Mouse (Mus musculus): ENCODE measurements around the gene Gm17455. TPM values are rescaled to one million over a fixed set of nuclear protein-coding genes. Genes with fewer than 3 reads are reported as not detected.

The Gm17455 gene
- polyA plus RNA-seq (2012; rRNA removed) = 0.47 and 0.66 TPM in 2 replicates

DNA sequence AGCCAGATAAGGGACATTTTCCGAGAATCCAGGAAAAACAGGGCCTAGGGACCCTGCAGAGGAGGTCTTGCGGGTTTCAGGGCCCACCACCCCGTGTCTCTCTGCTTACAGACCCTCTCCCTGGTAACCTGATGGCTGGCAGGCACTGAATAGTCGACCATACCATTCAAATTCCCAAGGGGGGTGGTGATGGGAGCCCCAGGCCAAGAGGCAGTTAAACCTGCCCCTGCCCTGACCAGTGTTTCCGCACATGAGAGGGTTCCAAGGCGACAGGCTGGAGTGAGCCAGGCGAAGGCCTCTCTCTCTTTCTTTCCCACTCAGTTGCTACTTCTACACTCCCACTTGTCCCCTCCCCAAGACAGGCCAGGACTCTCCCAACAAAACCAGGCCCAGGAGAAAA lies at the start of gene Gm17455:
Gm17455 (plus strand) TSS at position 278 of the 400 bp plus-strand sequence.
- DNase-seq (ENCODE audit: low spot score) = no peak

DNA sequence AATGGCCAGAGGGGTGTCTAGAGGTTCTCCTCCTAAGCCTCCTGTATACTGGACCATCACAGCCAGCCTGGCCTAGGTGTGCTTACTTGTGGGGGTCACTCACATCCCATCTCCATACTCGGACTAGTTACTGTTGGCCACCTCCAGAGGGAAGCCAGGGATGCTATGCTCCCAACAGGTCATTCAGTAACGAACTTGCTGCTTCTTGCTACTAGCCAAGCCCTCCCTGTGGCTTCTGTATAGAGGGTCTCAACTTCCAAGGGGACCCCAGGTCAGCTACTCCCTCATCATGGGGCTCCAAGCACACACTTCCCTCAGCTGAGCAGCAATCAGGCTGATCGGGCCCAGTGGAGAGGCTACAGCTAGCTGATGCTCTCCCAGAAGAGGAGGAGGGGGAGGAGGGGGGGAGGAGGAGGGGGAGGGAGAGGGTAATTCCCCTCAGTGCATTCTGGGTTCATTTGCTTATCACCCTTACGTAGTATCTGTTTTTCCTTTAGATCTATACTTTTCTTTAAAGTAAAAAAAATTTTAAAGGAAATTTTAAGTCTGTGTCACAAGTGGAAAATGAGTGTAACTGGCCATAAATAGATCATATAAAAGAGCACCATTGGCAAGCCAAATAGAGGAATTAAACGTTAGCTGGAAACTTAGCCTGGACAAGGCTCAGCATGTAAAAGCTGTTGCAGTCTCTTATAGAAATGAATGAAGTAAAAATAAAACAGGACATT lies 49.3 kb upstream of the Gm17455 start:
- DNase-seq (ENCODE audit: low spot score) = no peak

DNA sequence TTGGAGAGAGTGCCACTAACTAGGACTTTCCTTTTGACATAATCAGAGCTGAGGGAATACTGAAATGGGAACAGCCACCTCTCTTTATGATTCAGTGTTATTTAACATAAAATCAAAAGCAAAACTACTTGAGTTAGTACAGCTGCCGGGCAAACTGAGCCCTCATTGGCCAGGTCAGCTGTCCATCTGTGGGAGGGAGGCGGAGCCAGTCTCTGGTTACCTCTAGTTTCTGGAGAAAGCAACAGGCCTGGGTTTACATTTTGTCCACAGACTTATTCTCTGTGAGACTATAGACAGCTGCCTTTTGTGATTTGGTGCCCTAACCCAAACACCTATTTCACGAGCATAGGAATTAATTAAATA lies 48.7 kb upstream of the Gm17455 start:
- DNase-seq (ENCODE audit: low spot score) = peak; percentile 89

DNA sequence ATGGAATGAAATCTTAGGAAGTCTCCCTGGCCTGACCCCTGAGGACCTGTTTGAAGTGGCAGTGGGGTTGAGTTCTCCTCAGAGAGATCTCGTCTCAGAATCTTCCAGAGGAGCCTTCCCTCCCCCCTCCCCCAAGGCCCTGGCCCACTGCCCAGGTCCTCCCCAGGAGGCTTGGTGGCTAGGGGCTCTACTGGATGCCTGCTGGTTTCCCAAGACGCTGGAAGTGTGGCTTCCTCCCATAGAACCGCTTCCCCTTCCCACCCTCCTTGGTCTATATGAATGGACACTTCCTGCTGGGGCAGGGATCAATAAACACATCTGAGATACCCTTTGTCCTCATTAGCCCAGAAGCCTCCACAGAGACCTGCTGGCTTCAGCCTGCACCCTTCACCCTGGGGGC lies 48.3 kb upstream of the Gm17455 start:
- DNase-seq (ENCODE audit: low spot score) = no peak

DNA sequence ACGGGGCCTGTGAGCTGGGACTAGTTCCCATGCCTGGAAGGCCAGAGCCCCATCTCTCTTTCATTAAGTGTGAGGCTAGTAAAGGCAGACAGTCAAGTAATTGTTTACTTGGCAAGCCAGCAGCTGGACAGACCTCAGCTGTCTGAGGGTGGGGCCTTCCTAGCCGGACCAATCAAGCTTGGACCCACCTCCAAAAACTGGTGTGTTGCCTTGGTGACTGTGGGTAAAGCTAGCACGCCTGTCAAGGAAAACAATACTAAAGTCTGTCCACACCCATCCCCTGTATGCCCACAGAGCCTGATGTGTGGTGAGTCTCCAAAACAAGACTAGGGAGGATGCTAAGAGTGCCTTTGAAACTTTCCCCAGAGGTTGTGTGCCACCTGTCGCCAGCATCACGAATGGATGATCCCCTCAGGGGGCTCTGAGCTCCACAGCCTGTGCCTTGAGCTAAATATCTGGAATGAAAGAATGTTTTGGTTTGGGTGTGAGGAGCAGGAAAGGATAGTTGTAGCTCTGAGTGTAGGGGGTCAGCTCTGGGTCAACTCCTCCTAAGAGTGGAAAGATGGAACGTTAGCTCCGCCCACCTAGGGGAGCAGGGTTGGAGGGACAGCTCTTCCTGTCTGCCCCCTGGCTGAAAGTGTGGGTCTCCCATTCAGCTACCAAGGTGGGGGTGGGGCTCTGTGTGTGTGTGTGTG lies 47.6 kb upstream of the Gm17455 start:
- no peak for DNase-seq (ENCODE audit: low spot score)

DNA sequence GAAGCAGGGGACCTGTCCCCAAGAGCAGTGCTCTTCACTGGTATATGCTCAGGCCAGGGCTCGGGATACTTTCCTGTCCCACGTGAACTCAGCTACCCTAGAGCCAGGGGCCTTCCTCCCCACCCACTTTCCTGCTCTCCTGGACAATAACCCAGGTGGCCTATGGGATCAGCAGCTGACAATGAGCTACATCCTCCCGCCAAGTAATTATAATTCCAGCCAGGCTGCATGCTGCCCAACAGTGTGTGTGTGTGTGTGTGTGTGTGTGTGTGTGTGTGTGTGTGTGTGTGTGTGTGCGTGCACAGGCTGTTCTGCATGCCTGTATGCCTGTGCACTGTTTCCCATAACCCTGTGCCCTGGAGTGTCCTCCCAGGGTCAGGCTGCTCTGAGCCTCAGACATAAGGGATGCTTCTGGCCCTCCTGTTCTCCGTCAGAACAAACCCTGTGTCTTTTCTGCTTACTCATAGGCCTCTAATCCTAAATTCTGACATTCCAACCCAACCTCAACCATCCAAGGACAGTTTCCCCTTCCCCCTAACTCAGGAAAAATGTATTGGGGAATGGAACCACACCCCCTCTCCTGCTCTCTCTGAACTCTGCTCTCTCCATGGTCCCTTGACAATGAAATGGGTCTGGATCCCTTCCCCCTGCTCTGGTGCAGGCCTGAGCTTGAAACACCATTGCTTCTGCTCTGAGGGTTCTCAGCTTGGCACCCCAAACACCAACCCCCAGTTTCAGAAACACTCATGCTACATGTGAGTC lies 46.1 kb upstream of the Gm17455 start:
- no peak for DNase-seq (ENCODE audit: low spot score)

DNA sequence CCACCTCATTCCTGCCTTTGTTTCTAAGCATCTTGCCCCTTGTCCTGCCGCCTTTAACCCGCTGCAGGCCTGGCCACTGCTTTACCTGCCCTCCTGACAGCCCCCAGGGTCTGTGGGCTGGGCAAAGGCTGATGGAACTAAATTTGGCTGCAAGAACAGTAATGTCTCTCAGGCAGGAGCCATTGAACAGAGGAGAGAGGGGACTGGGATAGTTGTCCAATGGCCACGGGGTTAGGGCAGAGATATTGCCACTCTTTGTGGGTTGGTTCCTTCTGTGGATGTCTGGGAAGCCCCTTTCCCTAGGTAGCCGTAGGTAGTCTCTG lies 45.6 kb upstream of the Gm17455 start:
- DNase-seq (ENCODE audit: low spot score) = no peak

DNA sequence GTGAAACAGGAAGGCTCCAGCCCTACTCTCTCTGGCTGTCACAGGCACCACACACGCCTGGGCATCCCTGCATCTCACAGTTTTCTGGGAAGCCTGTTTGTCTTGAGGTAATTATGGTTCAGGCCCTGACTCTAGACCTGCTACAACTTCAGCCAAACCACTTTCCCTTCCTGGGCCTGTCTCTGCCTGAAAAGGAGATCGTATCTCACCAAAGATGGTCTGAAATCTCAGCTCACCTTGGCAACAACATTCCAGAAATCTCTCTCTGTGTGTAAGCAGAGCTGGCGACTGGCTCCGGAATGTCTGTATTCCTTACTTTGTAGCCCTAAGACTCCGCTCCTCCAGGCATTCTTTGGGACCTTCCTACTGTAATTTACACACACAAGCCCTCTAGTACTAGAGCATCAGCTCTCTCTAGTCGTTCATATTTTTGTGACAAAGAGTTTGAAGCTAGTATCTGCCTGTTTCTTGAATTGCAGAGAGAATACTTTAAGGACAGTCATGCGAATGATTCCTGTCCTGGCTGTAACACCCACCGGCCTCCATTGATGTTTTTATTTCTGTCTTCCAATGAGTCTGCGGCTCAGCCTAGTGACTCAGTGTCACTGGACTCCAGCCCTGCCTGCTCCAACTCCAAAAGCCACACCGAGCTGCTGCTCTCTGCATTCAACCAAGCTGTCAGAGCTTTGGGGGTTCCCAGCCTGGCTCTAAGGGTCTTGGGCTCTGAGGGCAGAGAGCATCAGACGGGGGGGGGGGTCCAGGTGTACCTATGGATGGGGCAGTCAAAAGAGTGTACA lies 44.4 kb upstream of the Gm17455 start:
- DNase-seq (ENCODE audit: low spot score) = no peak

DNA sequence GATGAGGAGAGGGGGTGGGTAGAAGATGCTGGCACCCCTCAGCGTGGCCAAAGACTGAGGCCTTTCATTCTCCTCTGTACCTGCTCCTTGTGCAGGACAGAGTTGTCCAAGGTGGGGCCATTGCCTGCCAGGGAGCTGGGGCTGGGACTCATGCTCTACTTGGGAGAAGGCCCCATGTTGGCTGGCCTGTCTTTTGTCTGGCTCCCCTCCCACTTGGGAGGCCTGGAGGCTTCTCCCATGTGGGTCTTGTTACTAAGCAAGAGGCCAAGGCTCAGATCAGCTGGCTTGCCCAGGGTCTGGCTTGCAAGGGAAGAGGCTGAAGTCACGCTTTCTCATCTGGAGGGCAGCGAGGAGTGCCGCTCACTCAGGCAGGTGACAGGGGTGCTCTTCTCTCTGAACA lies 42.1 kb upstream of the Gm17455 start:
- DNase-seq (ENCODE audit: low spot score) = no peak

DNA sequence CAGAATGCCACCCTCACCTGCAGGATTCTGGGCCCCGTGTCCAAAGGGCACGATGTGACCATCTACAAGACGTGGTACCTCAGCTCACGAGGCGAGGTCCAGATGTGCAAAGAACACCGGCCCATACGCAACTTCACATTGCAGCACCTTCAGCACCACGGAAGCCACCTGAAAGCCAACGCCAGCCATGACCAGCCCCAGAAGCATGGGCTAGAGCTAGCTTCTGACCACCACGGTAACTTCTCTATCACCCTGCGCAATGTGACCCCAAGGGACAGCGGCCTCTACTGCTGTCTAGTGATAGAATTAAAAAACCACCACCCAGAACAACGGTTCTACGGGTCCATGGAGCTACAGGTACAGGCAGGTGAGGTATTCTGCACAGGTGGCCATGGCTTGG lies 41.6 kb upstream of the Gm17455 start:
- DNase-seq (ENCODE audit: low spot score) = no peak

DNA sequence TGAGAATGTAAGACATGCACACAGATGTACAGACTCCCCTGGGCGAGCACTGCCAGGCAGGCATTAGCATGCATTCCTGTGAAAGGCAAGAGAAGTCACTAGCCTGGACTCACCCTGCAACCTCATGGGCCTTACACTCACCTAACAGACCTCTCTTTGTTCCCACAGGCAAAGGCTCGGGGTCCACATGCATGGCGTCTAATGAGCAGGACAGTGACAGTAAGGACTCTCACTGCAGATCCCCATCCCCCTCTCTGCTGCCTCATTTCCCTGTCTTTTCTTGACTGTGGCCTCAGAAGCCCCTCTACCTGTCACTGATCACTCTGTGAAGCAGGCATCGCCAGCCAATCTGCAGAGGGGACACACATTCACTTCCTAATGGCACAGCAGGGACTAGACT lies 40.8 kb upstream of the Gm17455 start:
- no peak for DNase-seq (ENCODE audit: low spot score)

DNA sequence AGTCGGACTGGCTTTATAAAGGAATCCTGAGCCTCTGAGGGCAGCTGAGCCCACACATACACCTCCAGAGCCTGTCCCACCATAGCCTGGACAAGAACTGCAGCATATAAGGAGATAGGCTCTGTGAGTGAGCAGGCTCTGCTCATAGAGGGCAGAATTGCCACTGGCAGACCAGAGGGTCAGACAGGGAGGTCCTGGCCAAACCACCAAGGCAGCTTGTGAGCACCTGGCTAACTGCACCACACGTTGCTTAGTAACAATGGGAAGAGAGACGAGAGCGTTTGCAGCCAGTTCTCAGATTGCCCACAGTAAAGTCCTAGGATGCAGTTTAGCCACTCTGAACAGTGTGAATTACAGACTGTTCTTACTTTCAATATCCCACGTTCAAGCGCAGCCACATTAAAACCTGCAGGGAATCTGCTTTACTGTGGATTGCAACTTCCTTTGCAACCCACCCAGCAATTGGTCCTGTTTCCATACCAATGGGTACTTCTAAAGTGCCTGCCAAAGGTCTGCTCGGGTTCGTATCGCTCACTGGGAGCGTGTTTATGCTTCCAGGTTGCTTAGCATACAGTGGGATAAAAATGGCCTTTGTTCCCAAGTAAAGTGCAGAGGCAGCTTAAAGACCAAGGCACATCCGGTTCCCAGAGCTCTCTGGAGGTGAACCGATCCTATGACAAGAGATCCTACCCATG lies 37.8 kb upstream of the Gm17455 start:
- no peak for DNase-seq (ENCODE audit: low spot score)

DNA sequence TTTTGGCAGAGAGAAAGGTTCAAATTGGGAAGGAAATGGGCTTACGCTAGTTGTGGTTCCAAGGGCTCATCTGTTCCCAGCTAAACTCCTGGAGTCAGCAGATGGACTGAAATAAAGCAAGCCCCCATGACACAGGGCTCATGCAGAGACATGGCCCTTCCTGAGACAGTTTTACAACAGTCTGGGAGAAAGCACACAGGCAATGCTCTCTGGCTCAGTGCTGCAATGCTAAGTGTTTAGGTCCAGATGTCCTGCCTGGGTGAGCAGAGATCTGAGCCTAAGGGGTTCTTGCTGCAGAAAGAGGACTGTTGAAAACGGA lies 37.3 kb upstream of the Gm17455 start:
- no peak for DNase-seq (ENCODE audit: low spot score)

DNA sequence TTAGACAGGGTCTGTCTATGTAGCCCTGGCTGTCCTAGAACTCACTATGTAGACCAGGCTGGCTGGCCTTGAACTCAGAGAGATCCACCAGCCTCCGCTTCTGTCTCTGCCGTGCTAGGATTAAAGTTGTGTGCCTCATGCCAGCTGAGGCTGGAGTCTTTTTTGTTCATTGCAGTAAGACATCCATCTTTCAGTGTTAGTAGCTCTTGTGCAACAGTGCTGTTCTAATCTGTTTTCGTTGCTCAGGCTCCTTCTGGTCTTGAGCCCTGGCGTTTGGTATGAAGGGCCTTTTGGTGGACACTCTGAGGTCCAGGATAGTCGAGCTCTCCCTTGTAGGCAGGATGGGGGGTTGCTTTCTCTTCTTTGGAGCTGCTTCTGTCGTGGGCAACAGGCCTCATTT lies 36.1 kb upstream of the Gm17455 start:
- DNase-seq (ENCODE audit: low spot score) = no peak

DNA sequence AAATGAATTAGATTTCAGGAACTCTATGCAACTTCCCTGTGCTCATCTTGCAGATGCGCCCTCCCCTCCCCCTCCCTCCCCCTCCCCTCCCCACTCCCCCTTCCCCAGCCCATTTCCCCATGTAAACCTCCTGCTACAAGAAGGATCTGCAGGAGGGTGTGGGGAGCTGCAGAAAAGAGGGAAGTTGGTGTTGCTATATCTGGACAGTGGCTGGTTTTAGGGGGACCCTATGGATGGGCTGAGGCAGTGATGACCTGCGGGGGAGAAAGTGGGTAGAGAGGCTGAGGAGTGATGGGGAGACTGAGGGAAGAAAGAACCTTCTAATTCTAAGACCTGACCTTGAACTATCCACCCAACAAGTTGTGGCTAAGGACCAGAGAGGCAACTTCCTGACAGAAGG lies 32.4 kb upstream of the Gm17455 start:
- DNase-seq (ENCODE audit: low spot score) = no peak

DNA sequence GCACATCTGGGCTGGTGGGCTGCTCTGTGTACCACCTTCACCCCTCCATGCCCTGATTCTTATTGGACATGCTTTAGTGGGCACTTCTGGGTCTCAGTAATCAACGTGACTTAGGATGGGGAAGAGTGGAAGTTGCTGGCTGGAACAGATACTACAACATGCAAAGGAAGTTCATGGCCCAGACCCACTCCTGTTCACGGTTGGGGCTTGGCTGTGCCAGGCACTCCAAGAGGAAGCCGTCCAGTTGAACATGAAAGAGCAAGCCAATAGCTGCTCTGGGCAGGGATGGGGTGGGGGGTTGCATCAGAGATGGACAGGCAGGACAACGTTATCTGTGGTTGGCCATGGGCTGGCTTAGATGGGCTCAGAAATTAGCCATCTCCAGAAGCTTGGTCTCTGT lies 31.6 kb upstream of the Gm17455 start:
- no peak for DNase-seq (ENCODE audit: low spot score)

DNA sequence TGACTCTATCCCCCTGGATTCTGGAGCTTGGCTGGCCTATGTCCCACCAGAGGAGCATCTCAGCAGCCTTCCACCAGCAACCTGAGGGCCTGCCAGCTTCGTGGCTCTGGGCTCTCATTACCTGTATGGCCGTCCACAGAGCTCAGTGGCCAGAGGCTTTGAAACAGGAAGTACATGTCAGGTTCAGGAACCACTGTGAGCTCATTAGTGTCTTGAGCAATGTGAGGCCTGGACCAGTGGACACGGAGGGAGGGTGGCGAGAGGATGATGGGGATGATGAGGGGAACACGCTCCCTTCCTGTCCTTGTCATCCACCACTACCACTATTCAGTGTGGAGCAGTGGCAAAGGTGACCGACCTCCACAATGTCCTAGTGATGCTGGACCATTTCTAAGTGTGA lies 30.1 kb upstream of the Gm17455 start:
- DNase-seq (ENCODE audit: low spot score) = no peak

DNA sequence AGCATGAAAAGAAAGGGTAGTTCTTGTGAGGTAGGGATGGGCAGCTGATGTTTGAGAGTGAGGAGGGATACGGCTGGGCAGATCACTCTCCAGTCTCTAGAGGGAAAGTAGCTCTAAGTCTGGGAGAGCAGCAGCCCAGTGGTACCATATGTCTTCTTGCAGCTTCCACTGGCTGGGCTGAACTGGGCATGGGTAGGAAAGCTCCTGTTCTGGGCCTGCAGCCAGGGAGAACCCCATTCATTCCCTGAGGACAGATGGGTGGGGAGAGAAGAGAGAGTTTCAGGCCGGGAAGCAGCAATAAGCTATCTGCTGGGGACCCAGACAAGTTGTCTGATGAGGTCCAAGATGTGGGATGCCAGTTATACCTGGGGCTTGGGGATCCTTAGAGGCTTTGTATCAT lies 29.4 kb upstream of the Gm17455 start:
- no peak for DNase-seq (ENCODE audit: low spot score)

DNA sequence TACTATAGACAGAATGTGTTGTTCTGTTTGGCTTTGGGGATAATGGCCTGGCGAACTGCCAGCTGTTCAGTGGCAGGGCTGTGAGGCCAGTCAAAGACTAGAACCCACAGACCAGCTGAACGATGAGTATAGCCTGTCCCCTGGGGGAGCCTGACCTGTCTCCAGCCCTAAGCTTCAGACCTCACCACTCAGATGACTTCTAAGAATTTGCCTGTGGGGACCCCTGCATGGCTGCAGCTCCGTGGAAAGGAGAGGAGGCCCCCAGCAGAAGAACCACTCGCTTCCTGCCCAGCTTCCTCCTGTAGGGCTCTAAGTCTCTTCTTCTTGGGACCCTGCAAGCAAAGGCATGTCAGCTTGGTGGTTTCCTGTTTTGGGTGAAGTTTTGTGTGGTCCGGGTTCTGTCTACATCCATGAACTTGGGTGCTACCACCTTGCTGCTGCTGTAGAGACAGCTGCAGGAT lies 28.9 kb upstream of the Gm17455 start:
- no peak for DNase-seq (ENCODE audit: low spot score)

DNA sequence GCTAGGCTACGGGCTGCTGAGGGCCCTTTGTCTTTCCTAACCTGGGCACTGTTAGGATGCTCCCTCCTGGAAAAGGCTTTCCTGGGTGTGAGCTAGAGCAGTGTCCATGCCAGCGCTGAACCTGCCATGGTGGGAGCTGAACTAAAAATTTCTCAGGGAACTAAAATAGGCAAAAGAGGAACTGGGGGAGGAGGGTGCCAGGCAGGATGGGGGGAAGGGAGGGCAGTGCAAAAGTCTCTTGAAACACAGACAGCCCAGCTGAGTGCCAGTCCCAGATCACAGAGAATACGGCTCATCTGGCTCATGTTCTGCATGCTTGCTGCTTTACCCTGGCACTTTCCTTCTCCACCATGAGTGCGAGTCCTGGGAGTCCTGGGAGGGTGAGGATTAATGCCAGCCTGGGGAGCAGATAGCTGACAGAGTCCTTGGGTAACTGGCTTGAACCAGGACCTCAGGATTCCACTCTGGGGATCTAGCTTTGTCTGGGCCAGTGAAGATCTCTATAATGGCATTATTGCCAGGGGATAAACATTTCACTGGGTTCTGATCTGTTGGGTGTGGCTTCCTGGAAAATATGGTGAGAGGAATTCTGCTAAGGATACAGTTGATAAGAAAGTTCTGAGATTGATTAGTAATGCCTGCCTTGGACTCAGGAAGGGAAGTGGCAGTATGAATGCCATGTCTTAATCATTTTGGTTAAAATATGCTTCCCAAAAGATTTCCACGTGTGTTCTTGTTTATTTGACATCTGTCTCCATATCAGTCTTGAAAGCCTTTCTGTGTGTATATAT lies 27.7 kb upstream of the Gm17455 start:
- no peak for DNase-seq (ENCODE audit: low spot score)

DNA sequence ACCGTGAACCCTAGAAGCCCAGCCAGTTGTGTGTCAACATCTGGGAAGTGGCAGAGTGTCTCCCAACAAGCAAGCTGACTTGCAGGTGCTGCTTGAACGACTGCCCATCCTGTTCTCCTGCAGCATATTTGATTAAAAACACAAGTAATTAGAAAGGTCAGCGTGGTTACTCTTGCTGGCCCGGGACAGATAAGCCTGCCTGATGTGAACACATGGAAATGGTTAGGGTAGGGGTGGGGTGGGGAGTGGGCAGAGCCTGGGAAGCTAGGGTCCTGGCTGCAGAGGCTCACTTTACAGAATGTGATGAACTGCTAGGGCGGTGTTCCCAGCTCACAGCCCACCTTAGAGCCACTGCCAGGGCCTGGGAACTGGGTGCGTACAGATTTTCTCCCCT lies 26.0 kb upstream of the Gm17455 start:
- no peak for DNase-seq (ENCODE audit: low spot score)
